Mouse (Mus musculus) liver, embryonic 14.5 days (tissue): Measurements from ENCODE around the gene Scmh1. TPM values are rescaled to one million over a fixed set of nuclear protein-coding genes. Genes with fewer than 3 reads are reported as not detected.

Experiments used
- ATAC-seq: fragments of 200-750 bp; cut with Nextera tagmentation; 2 replicates; pipeline ENCODE4 v1.8.0; 2017; ENCODE audit warnings: moderate number of reproducible peaks, mild to moderate bottlenecking, moderate library complexity; ENCODE audit not compliant: insufficient read depth
- DNase-seq, 3 experiments: peaks; one replicate each; pipeline ENCODE4 v3.0.0-alpha.2; 2012 to 2013; ENCODE audit warnings: low read depth in 3 of 3, low spot score in 3 of 3
- H3K27ac ChIP-seq: fragments of 300-500 bp; sonication (generic); 2 replicates; pipeline ENCODE4 v1.5.1; 2014; ENCODE audit warnings: moderate library complexity, mild to moderate bottlenecking, control low read depth, inconsistent platforms
- H3K27me3 ChIP-seq: fragments of 300-500 bp; sonication (generic); 2 replicates; pipeline ENCODE4 v1.6.1; 2014; ENCODE audit warnings: mild to moderate bottlenecking, low read length, moderate library complexity; ENCODE audit not compliant: control insufficient read depth, insufficient read depth
- H3K36me3 ChIP-seq: fragments of 300-500 bp; sonication (generic); replicated peaks from 2 replicates; pipeline ENCODE4 v1.6.1; 2014; ENCODE audit warnings: low read depth; ENCODE audit not compliant: control insufficient read depth, insufficient read depth
- H3K4me1 ChIP-seq, 2 experiments: fragments of 200-500 bp in 1 of 2; fragments of 300-500 bp in 1 of 2; sonication (generic) in 1 of 2; replicated peaks; 2 replicates each; pipeline ENCODE4 v1.6.1; 2012 to 2014; ENCODE audit warnings: antibody characterized with exemption in 1 of 2, inconsistent platforms in 1 of 2, low read length in 1 of 2; ENCODE audit not compliant: control insufficient read depth in 2 of 2, insufficient read depth in 2 of 2
- H3K4me2 ChIP-seq: fragments of 300-500 bp; sonication (generic); 2 replicates; pipeline ENCODE4 v1.6.1; 2014; ENCODE audit warnings: low read depth, mild to moderate bottlenecking, control low read depth, moderate library complexity
- H3K4me3 ChIP-seq, 2 experiments: fragments of 200-500 bp in 1 of 2; fragments of 300-500 bp in 1 of 2; sonication (generic) in 1 of 2; 2 replicates each; pipeline ENCODE4 v1.5.1; 2012 to 2014; ENCODE audit warnings: low read depth in 2 of 2, low read length in 2 of 2, mild to moderate bottlenecking in 2 of 2, control low read depth in 1 of 2, inconsistent platforms in 1 of 2, moderate library complexity in 1 of 2; ENCODE audit not compliant: insufficient read depth in 1 of 2
- H3K9ac ChIP-seq: fragments of 300-500 bp; sonication (generic); replicated peaks from 2 replicates; pipeline ENCODE4 v1.6.1; 2014; ENCODE audit warnings: mild to moderate bottlenecking, control low read depth, moderate library complexity
- H3K9me3 ChIP-seq: fragments of 300-500 bp; sonication (generic); 2 replicates; pipeline ENCODE4 v1.6.1; 2016; ENCODE audit warnings: low read length, mixed read lengths; ENCODE audit not compliant: control insufficient read depth
- CTCF ChIP-seq: IDR thresholded peaks from 2 replicates; pipeline ENCODE4 v1.5.1; 2016; ENCODE audit warnings: antibody characterized with exemption, low read depth, control low read depth
- EP300 ChIP-seq: IDR thresholded peaks from 2 replicates; pipeline ENCODE4 v1.6.1; 2016; ENCODE audit warnings: antibody characterized with exemption, low read depth
- WGBS: fragments of 180-500 bp; shearing (Covaris S2); extraction: QIAGEN DNeasy Blood & Tissue Kit; methylation state at CpG from one replicate; pipeline ENCODE4 v1.1.7; 2014; ENCODE audit not compliant: insufficient replicate concordance; 5-methylcytosine and 5-hydroxymethylcytosine counted together
- polyA plus RNA-seq, 2 experiments: library from polyadenylated mRNA; depleted of rRNA in 1 of 2; stranded (reverse) in 1 of 2; unstranded in 1 of 2; fragments of >200 nt; fragmentation: Nextera tagmentation in 1 of 2; extraction: Ambion mirVana in 1 of 2; gene quantifications; 2 replicates each; pipeline versions ENCODE4 v1.2.1 to v1.2.3; 2012 to 2014

Scmh1 gene
- polyA plus RNA-seq, 2 experiments = 11.0 to 12.3 TPM

GRCm38 (mm10) chr4:120523092-120523491, 118.0 kb downstream of the Scmh1 start:
- Histone ChIP-seq H3K27ac (no peak overlapping the region), H3K36me3 (no peaks in the 10 kb centered on the region; the same call in 1 of the 2 replicates), H3K9me3 (no peaks in the 10 kb centered on the region), H3K27me3 (no peaks in the 10 kb centered on the region), H3K4me2 (no peak overlapping the region), H3K4me3 (no peak overlapping the region), H3K4me1 (no peaks in the 10 kb centered on the region), H3K9ac (no peak overlapping the region)
- no peak for DNase-seq
- 71% methylated on average over 3 of the region's 3 CpGs for WGBS
- no peak for TF ChIP-seq EP300
- no peak for TF ChIP-seq CTCF
- no peak for ATAC-seq

- Histone ChIP-seq H3K4me3 (no peak overlapping the region), H3K9ac (no peak overlapping the region), H3K9me3 (no peaks in the 10 kb centered on the region), H3K4me2 (no peak overlapping the region), H3K27ac (no peak overlapping the region), H3K36me3 (no peaks in the 10 kb centered on the region; the same call in 1 of the 2 replicates), H3K4me1 (no peaks in the 10 kb centered on the region), H3K27me3 (no peaks in the 10 kb centered on the region)
- ATAC-seq = no peak
- 80% methylated on average over 9 of the region's 9 CpGs for WGBS
- TF ChIP-seq EP300 (no peak), CTCF (no peak)
- no peak for DNase-seq
These were observed 123.1 kb downstream of the Scmh1 start for GRCm38 (mm10) chr4:120528171-120528570.

GRCm38 (mm10) chr4:120531986-120532385, 126.9 kb downstream of the Scmh1 start, which contains the start of gene Slfnl1:
Gene Slfnl1, plus strand, starts transcription at chr4:120532231.
- no peaks in the 10 kb centered on the region for H3K9me3 ChIP-seq
- no peaks in the 10 kb centered on the region for H3K27me3 ChIP-seq
- H3K4me1 ChIP-seq = no peaks in the 10 kb centered on the region
- DNase-seq = no peak
- TF ChIP-seq CTCF = no peak
- WGBS = 68% methylated on average over 6 of the region's 6 CpGs
- H3K36me3 ChIP-seq = no peaks in the 10 kb centered on the region
- H3K9ac ChIP-seq = no peak within 1 kb of the TSS
- no peak within 1 kb of the TSS for H3K27ac ChIP-seq
- ATAC-seq = no peak
- no peak within 1 kb of the TSS for H3K4me2 ChIP-seq
- H3K4me3 ChIP-seq = no peak within 1 kb of the TSS

- no peak for TF ChIP-seq EP300
- no peak overlapping the region for H3K27ac ChIP-seq
- H3K4me2 ChIP-seq = no peak overlapping the region
- no peak overlapping the region for H3K4me3 ChIP-seq
- ATAC-seq = peak; percentile 12; the same call in 1 of the 2 replicates
- no peaks in the 10 kb centered on the region for H3K27me3 ChIP-seq
- peaks cover 30% of the 10 kb centered on the region for H3K36me3 ChIP-seq
- no peak overlapping the region for H3K9ac ChIP-seq
- 90% methylated on average over 10 of the region's 10 CpGs for WGBS
- H3K9me3 ChIP-seq = no peaks in the 10 kb centered on the region
- H3K4me1 ChIP-seq = no peaks in the 10 kb centered on the region
- DNase-seq = no peak
These were observed 133.6 kb downstream of the Scmh1 start for GRCm38 (mm10) chr4:120538664-120539063.

GRCm38 (mm10) chr4:120544896-120545295, 139.8 kb downstream of the Scmh1 start:
- no peak overlapping the region for H3K4me2 ChIP-seq
- no peaks in the 10 kb centered on the region for H3K4me1 ChIP-seq
- no peaks in the 10 kb centered on the region for H3K27me3 ChIP-seq
- DNase-seq = no peak
- no peak for TF ChIP-seq EP300
- no peak for TF ChIP-seq CTCF
- H3K4me3 ChIP-seq = no peak overlapping the region
- H3K36me3 ChIP-seq = peaks cover 68% of the 10 kb centered on the region
- H3K9ac ChIP-seq = no peak overlapping the region
- 67% methylated on average over 1 of the region's 1 CpGs for WGBS
- no peaks in the 10 kb centered on the region for H3K9me3 ChIP-seq
- no peak overlapping the region for H3K27ac ChIP-seq
- ATAC-seq = no peak
